Mouse (Mus musculus) heart, embryonic 15.5 days (tissue): Measurements from ENCODE around the gene Prpf40b. TPM values are rescaled to one million over a fixed set of nuclear protein-coding genes. Genes with fewer than 3 reads are reported as not detected.

Source experiments
- ATAC-seq: fragments of 200-750 bp; cut with Nextera tagmentation; replicated peaks from 2 replicates; pipeline ENCODE4 v1.8.0; 2017; ENCODE audit warnings: low read depth, moderate TSS enrichment; ENCODE audit not compliant: insufficient number of reproducible peaks, insufficient read depth, low FRiP score
- H3K27ac ChIP-seq: fragments of 300-500 bp; sonication (generic); 2 replicates; pipeline ENCODE4 v1.5.1; 2015; ENCODE audit warnings: mild to moderate bottlenecking, inconsistent platforms
- H3K27me3 ChIP-seq: fragments of 300-500 bp; sonication (generic); 2 replicates; pipeline ENCODE4 v1.6.1; 2015; ENCODE audit warnings: inconsistent platforms
- H3K36me3 ChIP-seq: fragments of 300-500 bp; sonication (generic); 2 replicates; pipeline ENCODE4 v1.6.1; 2015; ENCODE audit warnings: mild to moderate bottlenecking, inconsistent platforms
- H3K4me1 ChIP-seq: fragments of 300-500 bp; sonication (generic); replicated peaks from 2 replicates; pipeline ENCODE4 v1.6.1; 2015; ENCODE audit warnings: inconsistent platforms
- H3K4me2 ChIP-seq: fragments of 300-500 bp; sonication (generic); 2 replicates; pipeline ENCODE4 v1.6.1; 2015; ENCODE audit warnings: inconsistent platforms, mild to moderate bottlenecking, moderate library complexity
- H3K4me3 ChIP-seq: fragments of 300-500 bp; sonication (generic); 2 replicates; pipeline ENCODE4 v1.5.1; 2015; ENCODE audit warnings: mild to moderate bottlenecking, inconsistent platforms
- H3K9ac ChIP-seq: fragments of 300-500 bp; sonication (generic); 2 replicates; pipeline ENCODE4 v1.6.1; 2015; ENCODE audit warnings: mild to moderate bottlenecking, inconsistent platforms
- H3K9me3 ChIP-seq: fragments of 300-500 bp; sonication (generic); replicated peaks from 2 replicates; pipeline ENCODE4 v1.6.1; 2016; ENCODE audit warnings: inconsistent platforms
- WGBS: fragments of 180-500 bp; shearing (Covaris S2); methylation state at CpG from one replicate; pipeline ENCODE4 v1.1.7; 2015; ENCODE audit warnings: mixed read lengths; 5-methylcytosine and 5-hydroxymethylcytosine counted together
- polyA plus RNA-seq: library from polyadenylated mRNA; unstranded; fragments of >200 nt; fragmentation: Nextera tagmentation; extraction: Ambion mirVana; gene quantifications from 2 replicates; pipeline ENCODE4 v1.2.1, GENCODE M21; 2015

Gene Prpf40b
- polyA plus RNA-seq, 1 experiment from 2014 or later: 37.2 TPM

DNA sequence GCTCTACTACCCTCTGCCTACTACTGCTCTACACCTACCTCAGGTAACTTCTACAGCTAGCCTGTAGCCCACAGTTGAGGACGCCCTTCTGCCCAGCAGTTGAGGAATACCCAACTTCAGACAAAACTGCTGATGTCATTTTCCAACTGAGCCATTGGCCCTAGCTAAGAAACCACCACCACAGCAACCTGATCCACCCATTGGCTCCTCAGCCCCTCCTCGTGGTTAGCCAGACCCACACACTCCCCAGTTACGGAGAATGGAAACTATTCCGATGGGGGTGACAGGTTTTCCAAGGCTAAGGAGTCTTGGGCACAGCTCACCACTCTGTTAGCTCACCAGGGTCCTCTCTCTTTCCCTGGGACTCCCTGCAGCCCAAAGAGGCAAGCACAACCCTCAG lies 50.1 kb downstream of the Prpf40b start:
- Histone ChIP-seq H3K4me2 (no peak overlapping the region), H3K27ac (peak overlapping the region; percentile 90), H3K9me3 (no peaks in the 10 kb centered on the region), H3K4me3 (no peak overlapping the region), H3K27me3 (no peaks in the 10 kb centered on the region), H3K36me3 (no peaks in the 10 kb centered on the region), H3K4me1 (peaks cover 62% of the 10 kb centered on the region), H3K9ac (no peak overlapping the region)
- 48% methylated on average over 4 of the region's 4 CpGs for WGBS
- no peak for ATAC-seq

DNA sequence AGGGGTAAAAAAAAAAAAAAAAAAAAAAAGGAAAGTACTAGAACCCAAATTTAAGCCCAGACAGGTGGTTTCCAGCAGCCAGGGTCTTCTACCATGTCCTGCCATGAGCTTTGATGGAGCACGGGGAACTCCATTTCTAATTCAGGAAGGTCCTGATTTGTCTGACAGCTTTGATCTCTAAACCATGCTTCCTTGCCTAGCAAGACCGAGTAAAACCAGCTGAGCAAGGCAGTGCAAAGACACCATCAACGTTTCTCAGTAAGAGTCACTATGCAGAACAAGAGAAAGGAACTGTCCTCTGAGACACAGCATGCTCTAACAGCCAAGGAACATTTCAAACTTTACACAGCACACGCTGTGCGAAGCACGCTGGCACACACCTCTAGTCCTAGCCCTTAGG lies 56.7 kb downstream of the Prpf40b start:
- H3K4me1 ChIP-seq: peaks cover 51% of the 10 kb centered on the region
- H3K9me3 ChIP-seq: no peaks in the 10 kb centered on the region
- H3K36me3 ChIP-seq: no peaks in the 10 kb centered on the region
- no peak overlapping the region for H3K9ac ChIP-seq
- no peak overlapping the region for H3K4me2 ChIP-seq
- no peaks in the 10 kb centered on the region for H3K27me3 ChIP-seq
- H3K27ac ChIP-seq: no peak overlapping the region
- no peak overlapping the region for H3K4me3 ChIP-seq
- WGBS: 62% methylated on average over 6 of the region's 6 CpGs
- ATAC-seq: no peak

DNA sequence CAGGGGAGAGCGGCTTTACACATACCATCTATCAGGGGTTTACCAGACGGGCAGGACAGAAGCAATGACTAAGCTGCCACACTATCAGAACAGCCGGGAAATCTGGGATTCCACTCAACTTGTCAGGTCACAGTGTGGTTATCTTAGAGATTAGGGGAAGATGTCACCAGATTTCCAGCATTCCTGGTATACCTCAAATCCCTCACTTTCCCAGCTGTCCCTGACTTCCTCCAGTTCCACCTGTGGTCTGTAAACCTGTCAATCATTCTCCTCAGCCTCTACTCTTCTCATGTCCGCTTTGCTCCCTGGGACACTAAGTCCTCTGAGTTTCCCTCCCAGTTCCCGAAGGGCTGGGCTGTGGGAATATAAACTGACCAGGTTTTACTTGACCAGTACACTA lies 57.4 kb downstream of the Prpf40b start:
- WGBS: 33% methylated on average over 5 of the region's 5 CpGs
- Histone ChIP-seq H3K27me3 (no peaks in the 10 kb centered on the region), H3K9ac (no peak overlapping the region), H3K4me2 (no peak overlapping the region), H3K9me3 (no peaks in the 10 kb centered on the region), H3K4me1 (peaks cover 57% of the 10 kb centered on the region), H3K27ac (no peak overlapping the region; the same call in 1 of the 2 replicates), H3K4me3 (no peak overlapping the region), H3K36me3 (no peaks in the 10 kb centered on the region)
- no peak for ATAC-seq

DNA sequence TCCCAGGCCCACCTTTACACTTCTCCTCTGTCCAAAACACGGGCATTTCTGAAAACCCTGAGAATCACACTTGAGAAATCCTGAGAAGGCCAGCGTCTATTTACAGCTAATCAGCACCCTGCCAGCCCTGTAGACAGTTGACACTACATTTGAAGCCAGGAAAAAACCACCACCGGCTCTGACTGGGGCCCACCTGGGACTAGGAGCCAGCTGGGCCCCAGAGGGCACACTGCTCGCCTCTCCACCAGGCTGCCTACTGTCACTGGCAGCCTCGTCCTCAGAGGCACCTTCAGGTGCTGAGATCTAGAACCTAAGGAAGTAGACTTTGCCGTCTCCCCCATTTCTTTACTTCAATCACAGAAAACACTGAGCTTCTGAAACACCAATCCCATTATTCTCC lies 60.8 kb downstream of the Prpf40b start:
- 38% methylated on average over 6 of the region's 6 CpGs for WGBS
- H3K27ac ChIP-seq: peak overlapping the region; percentile 46
- H3K27me3 ChIP-seq: no peaks in the 10 kb centered on the region
- ATAC-seq: no peak
- no peak overlapping the region for H3K4me2 ChIP-seq
- no peak overlapping the region for H3K4me3 ChIP-seq
- H3K4me1 ChIP-seq: peaks cover 53% of the 10 kb centered on the region
- 0 out of 2 replicates have a peak overlapping the region, but pooled peaks have one; percentile 18 for H3K9ac ChIP-seq
- no peaks in the 10 kb centered on the region for H3K9me3 ChIP-seq
- H3K36me3 ChIP-seq: no peaks in the 10 kb centered on the region

DNA sequence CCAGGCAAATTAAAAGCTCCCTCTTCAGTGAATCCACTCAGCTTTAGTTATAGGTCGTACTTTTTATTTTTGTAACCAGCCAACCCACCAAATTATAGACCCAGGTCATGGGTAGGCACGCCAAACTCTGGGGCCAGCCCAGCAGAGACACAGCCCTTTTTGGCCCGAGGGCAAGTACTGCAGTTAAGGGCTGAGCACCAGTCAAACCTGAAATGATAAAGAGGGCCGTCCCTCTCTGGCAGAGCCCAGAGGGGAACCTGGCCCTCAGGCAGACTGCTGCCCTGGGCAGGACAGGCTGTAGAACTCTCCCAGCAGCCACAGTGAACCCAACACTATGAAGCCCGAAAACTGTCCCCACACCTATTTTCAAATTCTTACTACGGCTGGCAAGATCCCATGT lies 61.6 kb downstream of the Prpf40b start:
- Histone ChIP-seq H3K4me1 (peaks cover 53% of the 10 kb centered on the region), H3K4me3 (no peak overlapping the region), H3K9ac (no peak overlapping the region; the same call in 1 of the 2 replicates), H3K4me2 (no peak overlapping the region), H3K9me3 (no peaks in the 10 kb centered on the region), H3K27ac (peak overlapping the region; percentile 68), H3K27me3 (no peaks in the 10 kb centered on the region), H3K36me3 (no peaks in the 10 kb centered on the region)
- peak; percentile 28; the same call in 1 of the 2 replicates for ATAC-seq
- WGBS: 51% methylated on average over 6 of the region's 6 CpGs

DNA sequence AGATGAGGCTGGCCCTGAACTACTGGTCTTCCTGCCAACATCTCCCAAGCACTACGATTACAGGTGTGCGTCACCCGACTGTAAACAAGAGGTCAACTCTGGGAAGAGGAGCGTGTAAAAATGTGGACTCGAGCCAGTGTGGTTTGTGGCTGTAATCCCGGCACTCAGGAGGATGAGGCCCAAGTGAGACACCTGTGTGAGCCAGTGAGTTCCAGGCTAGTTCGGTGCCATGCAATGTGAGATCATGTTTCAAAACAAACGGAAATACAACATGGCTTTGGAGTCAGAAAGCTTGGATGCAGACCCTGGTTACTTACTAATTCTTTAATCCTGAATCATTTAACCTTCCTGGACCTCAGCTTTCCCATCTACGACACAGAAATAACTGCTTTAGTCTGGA lies 64.1 kb downstream of the Prpf40b start:
- Histone ChIP-seq H3K27ac (no peak overlapping the region), H3K4me2 (no peak overlapping the region), H3K4me3 (no peak overlapping the region), H3K4me1 (peaks cover 40% of the 10 kb centered on the region), H3K9me3 (no peaks in the 10 kb centered on the region), H3K36me3 (no peaks in the 10 kb centered on the region), H3K27me3 (no peaks in the 10 kb centered on the region), H3K9ac (no peak overlapping the region)
- WGBS: 83% methylated on average over 9 of the region's 9 CpGs
- ATAC-seq: no peak

DNA sequence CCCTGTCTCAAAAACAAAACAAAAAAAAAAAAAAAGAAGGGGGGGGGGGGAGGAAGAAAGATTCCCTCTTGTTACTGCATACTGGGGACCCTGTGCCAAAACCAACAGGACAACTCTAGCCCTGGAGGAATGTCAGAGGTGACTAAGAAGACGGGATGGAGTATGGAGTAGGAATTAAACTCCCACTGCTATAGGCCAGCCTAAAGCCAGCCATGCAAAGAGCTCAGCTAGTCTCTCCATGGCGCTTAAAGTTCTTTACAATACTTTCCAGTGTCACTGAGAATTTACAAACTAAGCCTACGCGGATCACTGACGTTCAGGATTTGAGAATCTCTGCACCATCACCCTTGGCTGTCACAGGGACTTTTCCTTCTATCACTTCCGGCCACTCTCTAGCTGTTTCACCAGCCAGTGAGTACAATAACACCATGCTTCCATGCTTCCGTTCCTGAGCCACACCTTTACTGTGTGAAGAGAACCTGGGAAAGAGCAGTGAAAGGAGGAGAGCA lies 69.2 kb downstream of the Prpf40b start:
- 55% methylated on average over 7 of the region's 7 CpGs for WGBS
- H3K9me3 ChIP-seq: no peaks in the 10 kb centered on the region
- no peak overlapping the region for H3K9ac ChIP-seq
- no peak overlapping the region for H3K4me2 ChIP-seq
- H3K4me1 ChIP-seq: peaks cover 27% of the 10 kb centered on the region
- no peaks in the 10 kb centered on the region for H3K36me3 ChIP-seq
- ATAC-seq: no peak
- H3K4me3 ChIP-seq: no peak overlapping the region
- H3K27me3 ChIP-seq: no peaks in the 10 kb centered on the region
- peak overlapping the region; percentile 60 for H3K27ac ChIP-seq

DNA sequence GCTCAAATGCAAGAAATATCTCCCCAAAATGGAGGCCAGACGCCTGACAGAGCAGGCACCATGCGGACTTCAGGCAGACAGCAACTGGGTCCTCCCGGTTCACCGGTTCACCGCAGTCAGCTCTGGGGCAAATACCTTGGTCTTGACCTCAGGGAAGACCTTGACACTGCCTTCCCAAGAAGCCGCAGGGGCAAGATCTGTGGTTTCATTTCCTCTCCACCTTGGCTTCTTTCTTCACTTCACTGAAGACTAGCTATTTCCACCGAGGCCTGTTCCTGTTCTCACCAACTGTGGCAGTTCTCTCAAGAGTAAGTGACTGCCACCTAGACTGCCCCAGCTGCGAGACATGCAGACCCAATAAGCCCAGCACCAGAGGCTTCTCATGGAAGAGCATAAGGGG lies 70.0 kb downstream of the Prpf40b start:
- H3K4me1 ChIP-seq: peaks cover 25% of the 10 kb centered on the region
- H3K4me2 ChIP-seq: no peak overlapping the region
- H3K27ac ChIP-seq: peak overlapping the region; percentile 60
- H3K27me3 ChIP-seq: no peaks in the 10 kb centered on the region
- no peak overlapping the region for H3K9ac ChIP-seq
- ATAC-seq: no peak
- H3K36me3 ChIP-seq: no peaks in the 10 kb centered on the region
- no peaks in the 10 kb centered on the region for H3K9me3 ChIP-seq
- 59% methylated on average over 8 of the region's 8 CpGs for WGBS
- H3K4me3 ChIP-seq: no peak overlapping the region

Other genes with a start within 250 kb of the Prpf40b start
- 1.1 and 12.9 TPM in 2 replicates for gene Prph, start 239.9 kb upstream of the Prpf40b start, polyA plus RNA-seq
- 26.8 and 27.9 TPM in 2 replicates for gene Troap, start 220.5 kb upstream of the Prpf40b start, polyA plus RNA-seq
- gene C1ql4, start 207.3 kb upstream of the Prpf40b start, polyA plus RNA-seq: 0.15 and 0.26 TPM in 2 replicates
- 0.55 and 1.0 TPM in 2 replicates for gene Dnajc22, start 201.9 kb upstream of the Prpf40b start, polyA plus RNA-seq
- 27.3 and 28.7 TPM in 2 replicates for gene Spats2, start 169.2 kb upstream of the Prpf40b start, polyA plus RNA-seq
- gene Kcnh3, start 70.2 kb upstream of the Prpf40b start, polyA plus RNA-seq: 0.44 and 1.1 TPM in 2 replicates
- gene Mcrs1, start 43.1 kb upstream of the Prpf40b start, polyA plus RNA-seq: 134 and 159 TPM in 2 replicates
- 0.09 and 0.47 TPM in 2 replicates for gene Fam186b, start 801 bp downstream of the Prpf40b start, polyA plus RNA-seq
- 14.0 and 17.8 TPM in 2 replicates for gene Fmnl3, start 75.4 kb downstream of the Prpf40b start, polyA plus RNA-seq
- gene Tmbim6, start 97.8 kb downstream of the Prpf40b start, polyA plus RNA-seq: 221 and 295 TPM in 2 replicates
- 6.8 and 8.0 TPM in 2 replicates for gene Nckap5l, start 162.7 kb downstream of the Prpf40b start, polyA plus RNA-seq
- gene Bcdin3d, start 179.6 kb downstream of the Prpf40b start, polyA plus RNA-seq: 10.8 and 11.7 TPM in 2 replicates
- 0.28 and 0.33 TPM in 2 replicates for gene Faim2, start 233.1 kb downstream of the Prpf40b start, polyA plus RNA-seq